Mouse (Mus musculus) megakaryocyte, embryonic 14.5 days (primary cell): Measurements from ENCODE around the gene Vps35l. TPM values are rescaled to one million over a fixed set of nuclear protein-coding genes. Genes with fewer than 3 reads are reported as not detected.
A peak's percentile ranks its signal among the peaks of the same experiment; 100 is the strongest.

Source experiments
- H3K27me3 ChIP-seq: replicated peaks from 2 replicates; pipeline ENCODE3; 2012; ENCODE audit warnings: inconsistent platforms
- H3K36me3 ChIP-seq: replicated peaks from 2 replicates; pipeline ENCODE3; 2012; ENCODE audit warnings: low read length, inconsistent platforms, mixed read lengths
- H3K4me1 ChIP-seq: 2 replicates; pipeline ENCODE4 v1.6.1; 2012; ENCODE audit warnings: inconsistent platforms
- H3K4me3 ChIP-seq: replicated peaks from 2 replicates; pipeline ENCODE3; 2012; ENCODE audit warnings: moderate library complexity, mild to moderate bottlenecking, inconsistent platforms
- H3K9me3 ChIP-seq: 2 replicates; pipeline ENCODE4 v1.6.1; 2012; ENCODE audit warnings: inconsistent platforms
- FLI1 ChIP-seq: IDR thresholded peaks from 2 replicates; pipeline ENCODE4 v1.6.1; 2012; ENCODE audit warnings: low read length, inconsistent platforms, mixed read lengths
- GATA1 ChIP-seq: IDR thresholded peaks from 3 replicates; pipeline ENCODE4 v1.6.1; 2012; ENCODE audit warnings: mixed read lengths, low read length, inconsistent platforms, borderline replicate concordance
- polyA plus RNA-seq: library from polyadenylated mRNA; stranded (reverse); fragments of >175 nt; gene quantifications from 2 replicates; pipeline ENCODE4 v1.2.3, GENCODE M21; 2012; ENCODE audit warnings: low replicate concordance; ENCODE audit not compliant: insufficient read depth

Vps35l gene
- polyA plus RNA-seq, 1 experiment, result 13.2 TPM

DNA sequence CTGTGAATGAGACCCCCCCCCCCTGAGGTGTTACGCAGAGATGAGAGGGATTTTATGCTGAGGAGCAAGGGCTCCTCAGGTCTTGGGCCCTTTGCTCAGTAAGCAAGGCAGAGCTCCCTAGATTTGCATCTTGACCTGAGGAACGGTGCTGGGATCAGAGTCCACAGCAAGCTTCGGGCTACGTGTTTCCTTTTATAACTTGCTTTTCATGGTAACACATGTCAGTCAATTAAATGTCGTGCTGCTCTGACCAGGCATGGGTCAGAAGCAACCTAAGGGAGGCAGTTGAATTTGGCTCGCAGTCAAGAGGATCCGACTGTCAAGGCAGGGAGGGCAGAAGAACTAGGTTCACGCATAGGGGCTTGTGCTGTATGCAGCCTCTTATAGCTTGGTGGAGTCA, 53.9 kb downstream of the Vps35l start:
- no peaks in the 10 kb centered on the region for H3K27me3 ChIP-seq
- no peak overlapping the region for H3K4me3 ChIP-seq
- peaks cover 27% of the 10 kb centered on the region for H3K4me1 ChIP-seq
- TF ChIP-seq FLI1 (no peak), GATA1 (no peak)
- H3K9me3 ChIP-seq, result no peaks in the 10 kb centered on the region
- peaks cover 85% of the 10 kb centered on the region for H3K36me3 ChIP-seq

DNA sequence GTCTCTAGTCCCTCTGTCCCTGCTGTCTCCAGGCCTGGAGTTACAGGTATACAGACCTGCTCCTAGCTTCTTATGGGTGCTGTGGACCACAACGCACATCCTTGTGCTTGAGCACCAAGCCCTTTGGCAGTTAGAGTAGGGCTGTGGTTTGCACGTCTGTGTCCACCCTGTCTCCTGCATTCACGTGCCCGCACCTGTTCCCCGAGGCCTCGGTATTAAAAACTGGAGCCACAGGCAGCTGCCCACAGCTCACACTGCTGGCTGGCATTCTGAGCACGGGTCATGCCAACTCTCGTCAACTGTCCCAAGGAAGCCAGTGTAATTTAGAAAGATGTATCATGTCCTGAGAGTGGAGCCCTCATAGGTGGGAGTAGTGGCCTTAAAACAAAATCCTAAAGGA, 55.8 kb downstream of the Vps35l start:
- TF ChIP-seq FLI1 (no peak), GATA1 (no peak)
- H3K4me3 ChIP-seq, result no peak overlapping the region
- H3K36me3 ChIP-seq, result peaks cover 85% of the 10 kb centered on the region
- no peaks in the 10 kb centered on the region for H3K27me3 ChIP-seq
- peaks cover 37% of the 10 kb centered on the region for H3K4me1 ChIP-seq
- no peaks in the 10 kb centered on the region for H3K9me3 ChIP-seq

DNA sequence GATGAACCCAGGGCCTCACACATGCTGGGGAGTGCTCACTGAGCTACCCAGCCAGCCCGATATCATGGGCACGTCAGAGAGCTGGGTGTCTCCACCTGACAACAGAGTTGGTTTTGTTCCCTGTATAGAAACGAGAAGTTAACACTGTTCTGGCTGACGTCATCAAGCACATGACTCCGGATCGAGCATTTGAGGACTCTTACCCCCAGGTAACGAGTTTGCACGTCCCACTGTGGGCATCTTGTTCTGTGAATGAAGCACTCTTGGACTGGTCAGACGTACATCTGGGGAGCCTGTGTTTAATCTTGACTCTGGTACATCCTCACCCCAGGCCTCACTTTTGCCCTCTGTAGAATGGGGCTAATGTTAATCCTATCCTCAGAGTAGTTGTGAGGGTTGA, 56.8 kb downstream of the Vps35l start:
- no peak overlapping the region for H3K4me3 ChIP-seq
- no peaks in the 10 kb centered on the region for H3K9me3 ChIP-seq
- peaks cover 81% of the 10 kb centered on the region for H3K36me3 ChIP-seq
- no peak for TF ChIP-seq FLI1
- no peak for TF ChIP-seq GATA1
- H3K27me3 ChIP-seq, result no peaks in the 10 kb centered on the region
- H3K4me1 ChIP-seq, result peaks cover 37% of the 10 kb centered on the region

DNA sequence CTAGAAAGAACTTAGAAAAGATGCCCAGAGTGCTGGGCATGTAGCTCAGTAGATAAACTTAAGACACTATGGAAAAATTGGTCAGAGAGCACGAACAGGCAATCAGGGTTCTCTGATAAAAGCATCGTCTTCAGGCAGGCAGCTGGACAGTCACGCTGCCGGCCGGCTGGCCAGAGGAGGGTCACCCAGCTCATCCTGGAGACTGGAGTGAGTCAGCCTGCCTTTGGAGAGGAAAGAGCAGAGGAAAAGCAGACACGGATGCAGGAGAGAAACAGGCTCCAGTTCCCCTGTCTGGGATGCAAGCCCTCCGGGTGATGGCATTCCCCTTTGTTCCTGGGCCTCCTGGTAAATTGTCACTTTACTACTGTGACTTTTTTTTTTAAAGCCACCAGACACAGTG, 57.6 kb downstream of the Vps35l start:
- Histone ChIP-seq H3K4me3 (peak overlapping the region; percentile 70), H3K36me3 (peaks cover 81% of the 10 kb centered on the region), H3K27me3 (no peaks in the 10 kb centered on the region), H3K9me3 (no peaks in the 10 kb centered on the region), H3K4me1 (peaks cover 43% of the 10 kb centered on the region)
- no peak for TF ChIP-seq GATA1
- no peak for TF ChIP-seq FLI1

DNA sequence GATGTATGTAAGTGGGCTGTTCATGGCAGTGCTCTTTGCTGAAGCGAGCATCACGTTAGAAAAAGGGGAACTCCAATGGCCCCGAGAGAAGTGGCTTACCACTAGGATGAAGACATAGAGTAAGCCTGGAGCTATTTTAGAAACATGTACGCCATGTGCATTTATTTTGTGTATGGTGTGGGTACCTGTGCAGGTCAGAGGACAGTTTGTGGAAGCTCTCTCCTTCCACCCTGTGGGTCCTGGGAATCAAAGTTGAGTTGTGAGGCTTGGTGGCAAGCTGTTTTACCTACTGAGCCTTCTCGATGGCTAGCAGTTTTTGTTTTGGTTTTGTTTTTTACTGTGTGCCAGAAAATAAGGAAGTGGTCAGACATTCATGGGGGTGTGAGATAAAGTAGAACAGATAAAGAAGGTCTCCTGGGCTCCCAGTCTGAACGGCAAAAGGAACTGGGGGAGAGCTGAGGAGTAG, 58.1 kb downstream of the Vps35l start:
- TF ChIP-seq FLI1 (no peak), GATA1 (no peak)
- Histone ChIP-seq H3K4me1 (peaks cover 45% of the 10 kb centered on the region), H3K4me3 (peak overlapping the region; percentile 84), H3K9me3 (no peaks in the 10 kb centered on the region), H3K27me3 (no peaks in the 10 kb centered on the region), H3K36me3 (peaks cover 81% of the 10 kb centered on the region)

DNA sequence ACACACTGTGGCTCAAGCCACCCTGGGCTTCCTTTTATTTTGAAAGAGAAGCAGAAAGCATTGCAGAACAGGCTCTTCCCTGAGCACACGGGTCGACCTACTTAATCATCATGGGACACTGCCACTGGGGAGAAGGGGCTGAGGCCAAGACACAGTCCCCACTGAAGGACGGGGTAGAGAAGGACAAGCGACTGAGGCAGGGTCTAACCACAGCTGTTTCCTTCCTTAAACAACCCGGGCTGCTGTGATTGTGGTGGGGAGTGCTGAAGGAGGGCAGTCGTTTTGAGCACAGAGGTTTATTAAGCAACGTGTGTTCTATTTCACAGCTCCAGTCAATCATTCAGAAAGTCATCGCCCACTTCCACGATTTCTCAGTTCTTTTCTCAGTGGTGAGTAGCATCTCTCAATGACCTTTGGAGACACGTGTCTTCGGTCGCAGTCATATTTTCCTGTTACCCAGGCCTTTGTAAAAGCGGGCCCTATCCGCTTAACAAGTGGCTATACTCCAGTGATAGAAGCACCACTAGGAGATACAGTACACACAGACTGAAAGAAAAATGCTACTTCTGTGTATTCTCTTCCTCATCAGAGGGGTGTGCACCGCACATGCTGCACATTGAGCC, 60.2 kb downstream of the Vps35l start:
- no peaks in the 10 kb centered on the region for H3K27me3 ChIP-seq
- TF ChIP-seq FLI1, result no peak
- peaks cover 45% of the 10 kb centered on the region for H3K4me1 ChIP-seq
- H3K9me3 ChIP-seq, result no peaks in the 10 kb centered on the region
- peaks cover 81% of the 10 kb centered on the region for H3K36me3 ChIP-seq
- H3K4me3 ChIP-seq, result no peak overlapping the region

DNA sequence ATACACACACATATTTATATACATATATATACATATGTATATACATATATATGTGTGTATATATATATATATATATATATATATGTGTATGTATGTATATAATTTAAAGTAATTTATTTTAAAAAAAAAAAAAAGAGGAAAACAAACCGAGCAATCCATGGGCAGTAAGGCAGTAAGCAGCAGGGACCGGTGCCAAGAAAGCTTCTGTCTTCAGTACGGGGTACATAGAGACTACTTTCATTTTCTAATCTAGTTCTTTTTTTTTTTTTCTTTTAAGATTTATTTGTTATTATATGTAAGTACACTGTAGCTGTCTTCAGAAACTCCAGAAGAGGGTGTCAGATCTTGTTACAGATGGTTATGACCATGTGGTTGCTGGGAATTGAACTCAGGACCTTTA, 61.8 kb downstream of the Vps35l start:
- TF ChIP-seq FLI1, result no peak
- no peak for TF ChIP-seq GATA1
- H3K4me1 ChIP-seq, result peaks cover 39% of the 10 kb centered on the region
- H3K36me3 ChIP-seq, result peaks cover 80% of the 10 kb centered on the region
- no peaks in the 10 kb centered on the region for H3K27me3 ChIP-seq
- no peaks in the 10 kb centered on the region for H3K9me3 ChIP-seq
- no peak overlapping the region for H3K4me3 ChIP-seq

DNA sequence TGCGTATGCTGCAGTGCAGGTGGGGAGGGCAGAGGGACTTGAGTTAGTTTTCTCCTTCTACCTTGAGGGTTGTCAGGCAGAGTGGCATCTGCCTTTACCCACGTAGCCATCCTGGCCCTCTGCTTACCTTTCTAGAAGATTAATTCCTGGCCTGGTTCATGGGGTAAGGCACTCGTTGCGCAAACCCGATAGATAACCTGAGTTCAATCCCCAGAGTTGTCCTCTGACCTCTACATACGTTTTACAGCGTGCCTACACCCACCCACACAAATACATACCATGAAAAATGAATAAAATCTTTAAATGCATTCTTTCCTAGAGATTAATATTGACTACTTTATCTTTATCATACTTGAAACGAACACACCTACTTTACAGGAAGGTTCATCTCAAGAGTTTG, 63.4 kb downstream of the Vps35l start:
- no peaks in the 10 kb centered on the region for H3K9me3 ChIP-seq
- H3K36me3 ChIP-seq, result peaks cover 89% of the 10 kb centered on the region
- no peaks in the 10 kb centered on the region for H3K27me3 ChIP-seq
- H3K4me3 ChIP-seq, result no peak overlapping the region
- TF ChIP-seq GATA1 (no peak), FLI1 (no peak)
- H3K4me1 ChIP-seq, result peaks cover 23% of the 10 kb centered on the region

DNA sequence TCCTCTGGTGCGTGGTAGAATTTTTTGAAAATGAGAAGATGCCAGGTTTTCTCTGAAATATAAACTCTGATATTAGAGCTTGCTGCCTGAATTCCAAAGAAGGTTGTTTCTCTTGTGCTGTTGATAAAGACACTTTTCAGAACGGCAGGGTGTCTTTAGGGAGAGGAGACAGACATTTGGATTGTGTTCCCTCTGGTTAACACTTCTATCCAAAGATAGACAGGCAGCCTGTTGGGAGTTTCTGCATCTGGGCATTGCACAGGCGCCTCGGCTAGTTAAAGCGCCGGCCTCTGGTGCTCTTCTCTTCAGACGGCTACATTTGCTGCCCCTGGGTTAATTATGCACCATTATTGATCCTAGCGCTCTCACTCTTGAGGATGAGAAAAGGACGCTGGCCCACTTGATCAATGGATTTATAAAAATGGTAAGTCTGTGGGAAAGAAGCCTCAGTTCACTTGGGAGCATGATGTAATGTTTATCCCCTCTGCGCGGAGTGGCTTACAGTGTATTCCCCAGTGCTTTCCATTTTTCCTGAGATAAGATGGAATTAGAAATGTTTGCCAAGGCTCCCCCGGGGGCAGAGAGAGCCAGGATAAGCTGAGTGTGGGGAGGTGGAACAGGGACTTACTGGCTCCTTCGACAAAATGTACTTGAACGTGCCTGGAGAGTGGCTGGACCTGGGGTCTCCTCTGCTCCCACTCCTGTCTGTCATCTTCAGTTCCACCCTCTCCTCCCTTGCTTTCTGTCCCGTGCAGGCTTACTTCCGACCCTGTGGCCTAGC, 66.8 kb downstream of the Vps35l start:
- no peaks in the 10 kb centered on the region for H3K9me3 ChIP-seq
- H3K27me3 ChIP-seq, result no peaks in the 10 kb centered on the region
- TF ChIP-seq GATA1 (no peak), FLI1 (no peak)
- H3K4me3 ChIP-seq, result no peak overlapping the region
- peaks cover 89% of the 10 kb centered on the region for H3K36me3 ChIP-seq
- H3K4me1 ChIP-seq, result peaks cover 37% of the 10 kb centered on the region

DNA sequence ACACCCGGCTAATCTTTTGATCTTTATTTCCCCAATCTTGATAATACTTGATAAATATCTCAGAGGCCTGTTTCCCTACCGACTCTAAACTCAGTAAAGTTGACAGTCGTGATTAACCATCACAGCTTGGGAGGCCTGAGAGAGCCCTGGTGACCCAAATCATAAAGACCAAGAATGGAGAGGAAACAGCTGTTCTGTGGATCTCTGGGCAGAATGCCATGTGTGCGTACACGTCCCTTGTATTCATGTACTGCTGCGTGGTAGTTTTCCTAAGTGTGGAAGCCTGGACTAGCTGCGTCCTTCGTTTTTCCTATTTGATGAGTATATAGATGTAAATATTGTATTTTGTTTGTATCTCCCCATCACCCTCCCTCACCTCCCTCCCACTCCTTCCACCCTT, 67.9 kb downstream of the Vps35l start:
- H3K4me1 ChIP-seq, result peaks cover 35% of the 10 kb centered on the region
- H3K9me3 ChIP-seq, result no peaks in the 10 kb centered on the region
- H3K27me3 ChIP-seq, result no peaks in the 10 kb centered on the region
- no peak overlapping the region for H3K4me3 ChIP-seq
- no peak for TF ChIP-seq FLI1
- no peak for TF ChIP-seq GATA1
- H3K36me3 ChIP-seq, result peaks cover 82% of the 10 kb centered on the region
